Mouse (Mus musculus): ENCODE data around the gene Cfap221.

- TF ChIP-seq MAFK (IDR thresholded peaks at IDR 0.05; ENCODE audit: insufficient read depth, low read depth, low read length) (no peak), ZNF384 (IDR thresholded peaks at IDR 0.05; ENCODE audit: low read depth, low read length) (no peak), CHD2 (IDR thresholded peaks at IDR 0.05; ENCODE audit: low read depth, low read length) (no peak)
These were observed at the start of gene Cfap221 for GRCm38 (mm10) chr1:119996798-119997581.
